Mouse (Mus musculus): ENCODE measurements around the gene Ak8. TPM values are rescaled to one million over a fixed set of nuclear protein-coding genes. Genes with fewer than 3 reads are reported as not detected.
A peak's percentile ranks its signal among the peaks of the same experiment; 100 is the strongest.

Gene Ak8
- total RNA-seq (2021) = not detected

- intact Hi-C loops (cut with DNase I) = no loop called here
- DNase-seq (ENCODE audit: low spot score) = peak; percentile 56
Measured at GRCm38 (mm10) chr2:28699361-28700335, at the start of gene Ak8, which contains the start of gene Spaca9. TSS of gene Ak8 (plus strand) at chr2:28700164. TSS of gene Spaca9 (minus strand) at chr2:28699727.

GRCm38 (mm10) chr2:28650526-28650925 is 49.4 kb upstream of the Ak8 start:
- intact Hi-C loops (cut with DNase I) = no loop called here

GRCm38 (mm10) chr2:28653351-28653750 is 46.6 kb upstream of the Ak8 start:
- intact Hi-C loops (cut with DNase I) = no loop called here
- no peak for DNase-seq (ENCODE audit: low spot score)

More at GRCm38 (mm10) chr2:28650526-28650925, 49.4 kb upstream of the Ak8 start:
- no peak for DNase-seq (ENCODE audit: low spot score)

GRCm38 (mm10) chr2:28654295-28654694 is 45.7 kb upstream of the Ak8 start:
- intact Hi-C loops (cut with DNase I) = no loop called here
- no peak for DNase-seq (ENCODE audit: low spot score)

GRCm38 (mm10) chr2:28656216-28656615 is 43.7 kb upstream of the Ak8 start:
- intact Hi-C loops (cut with DNase I) = no loop called here
- no peak for DNase-seq (ENCODE audit: low spot score)

GRCm38 (mm10) chr2:28662891-28663290 is 37.1 kb upstream of the Ak8 start:
- intact Hi-C loops (cut with DNase I) = no loop called here
- DNase-seq (ENCODE audit: low spot score) = no peak

GRCm38 (mm10) chr2:28665818-28666217 is 34.1 kb upstream of the Ak8 start:
- intact Hi-C loops (cut with DNase I) = no loop called here
- DNase-seq (ENCODE audit: low spot score) = no peak

DNA sequence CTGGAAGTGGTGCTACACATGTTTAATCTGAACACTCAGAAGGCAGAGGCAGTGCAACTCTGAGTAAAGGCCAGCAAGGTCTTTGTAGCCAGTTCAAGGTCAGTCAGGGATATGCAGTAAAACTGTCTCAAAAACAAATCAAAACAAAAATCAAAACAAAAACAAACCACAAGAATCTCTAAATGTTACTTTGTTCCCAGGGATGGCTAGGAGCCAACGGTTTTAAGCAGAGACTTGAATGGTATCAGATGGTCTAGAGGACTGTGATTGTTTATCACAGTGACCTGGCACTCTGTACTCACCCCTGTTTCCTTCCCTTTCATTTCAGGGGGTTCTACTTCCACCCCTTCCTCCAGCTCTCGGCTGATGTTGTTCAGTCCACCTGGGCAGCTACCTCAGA is 28.5 kb upstream of the Ak8 start:
- DNase-seq (ENCODE audit: low spot score) = no peak
- intact Hi-C loops (cut with DNase I) = no loop called here

DNA sequence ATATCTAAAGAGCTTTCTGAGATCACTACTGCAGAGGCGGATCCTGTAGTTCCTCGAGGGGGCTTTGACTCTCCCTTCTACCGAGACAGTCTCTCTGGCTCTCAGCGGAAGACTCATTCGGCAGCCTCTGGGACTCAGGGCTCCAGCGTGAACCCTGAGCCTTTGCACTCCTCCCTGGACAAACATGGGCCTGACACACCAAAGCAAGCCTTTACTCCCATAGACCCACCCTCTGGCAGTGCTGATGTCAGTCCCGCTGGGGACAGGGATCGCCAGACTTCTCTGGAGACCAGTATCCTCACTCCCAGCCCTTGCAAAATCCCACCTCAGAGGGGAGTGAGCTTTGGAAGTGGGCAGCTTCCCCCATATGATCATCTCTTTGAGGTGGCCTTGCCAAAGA is 24.0 kb upstream of the Ak8 start:
- no peak for DNase-seq (ENCODE audit: low spot score)

DNA sequence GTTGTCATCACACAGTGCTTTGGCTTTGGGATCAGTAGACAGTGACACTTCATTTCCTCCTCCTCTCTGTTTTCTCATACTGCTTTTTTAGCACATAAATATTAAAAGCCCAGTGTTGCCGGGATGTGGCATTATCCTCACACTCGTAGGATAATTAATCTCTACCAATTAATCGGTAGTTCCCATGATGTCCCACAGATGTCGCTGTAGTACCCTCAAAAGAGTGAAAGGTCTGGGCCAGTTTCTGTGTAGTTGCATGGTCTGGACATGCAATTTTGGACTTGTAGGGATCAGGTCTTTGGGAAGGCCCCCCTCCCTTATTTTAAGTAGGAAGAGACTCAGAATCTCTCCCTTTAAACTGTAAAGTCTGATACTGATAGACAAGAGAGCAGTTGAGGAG is 19.3 kb upstream of the Ak8 start:
- intact Hi-C loops (cut with DNase I) = no loop called here

More for the DNA sequence above, 24.0 kb upstream of the Ak8 start:
- intact Hi-C loops (cut with DNase I) = no loop called here

GRCm38 (mm10) chr2:28681718-28682117 is 18.2 kb upstream of the Ak8 start:
- intact Hi-C loops (cut with DNase I) = no loop called here
- DNase-seq (ENCODE audit: low spot score) = no peak

More for the DNA sequence above, 19.3 kb upstream of the Ak8 start:
- DNase-seq (ENCODE audit: low spot score) = no peak

DNA sequence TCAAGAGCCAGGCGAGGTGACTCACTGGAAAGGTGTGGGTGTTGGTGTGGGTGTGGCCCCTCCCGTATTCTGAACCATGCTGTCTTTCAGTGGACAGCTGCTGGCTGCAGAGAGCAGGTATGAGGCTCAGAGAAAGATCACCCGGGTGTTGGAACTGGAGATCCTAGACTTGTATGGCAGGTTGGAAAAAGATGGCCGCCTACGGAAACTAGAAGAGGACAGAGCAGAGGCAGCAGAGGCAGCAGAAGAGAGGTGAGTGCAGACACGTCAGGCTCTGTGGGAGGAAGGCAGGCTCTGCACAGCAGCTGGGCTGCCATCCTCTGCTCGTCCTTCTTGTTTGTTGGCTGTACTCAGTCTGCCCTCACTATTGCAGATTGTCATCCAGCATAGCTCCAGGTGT is 14.1 kb upstream of the Ak8 start:
- intact Hi-C loops (cut with DNase I) = no loop called here
- DNase-seq (ENCODE audit: low spot score) = no peak

- intact Hi-C loops (cut with DNase I) = no loop called here
- DNase-seq (ENCODE audit: low spot score) = no peak
Measured at GRCm38 (mm10) chr2:28688431-28688830, 11.5 kb upstream of the Ak8 start.

GRCm38 (mm10) chr2:28692692-28693091 is 7.3 kb upstream of the Ak8 start:
- intact Hi-C loops (cut with DNase I) = no loop called here
- no peak for DNase-seq (ENCODE audit: low spot score)

- intact Hi-C loops (cut with DNase I) = no loop called here
- no peak for DNase-seq (ENCODE audit: low spot score)
Measured at GRCm38 (mm10) chr2:28698566-28698965, 1.4 kb upstream of the Ak8 start.

GRCm38 (mm10) chr2:28701646-28702262 is 1.8 kb downstream of the Ak8 start:
- no peak for DNase-seq (ENCODE audit: low spot score)
- intact Hi-C loops (cut with DNase I) = no loop called here

GRCm38 (mm10) chr2:28706106-28706636 is 6.2 kb downstream of the Ak8 start:
- intact Hi-C loops (cut with DNase I) = no loop called here
- no peak for DNase-seq (ENCODE audit: low spot score)

DNA sequence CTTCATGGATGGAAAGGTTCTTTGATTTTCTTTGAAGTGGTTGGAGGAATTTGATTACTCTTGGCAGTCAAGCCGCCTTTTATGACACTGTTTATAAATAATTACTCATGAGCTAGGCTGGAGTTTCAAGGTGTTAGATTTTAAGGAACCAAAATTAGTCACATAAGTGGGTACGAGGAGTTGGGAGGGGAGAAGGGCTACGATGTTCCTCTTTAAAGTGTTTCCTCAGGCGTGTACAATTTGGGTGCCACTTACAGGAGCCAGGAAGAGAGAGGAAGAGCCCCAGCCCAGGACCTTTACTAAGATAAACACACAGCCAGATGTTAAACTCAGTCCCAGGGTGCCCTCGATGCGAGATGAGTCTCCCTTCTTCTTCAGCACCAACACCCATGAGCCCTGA is 6.8 kb downstream of the Ak8 start:
- no peak for DNase-seq (ENCODE audit: low spot score)
- intact Hi-C loops (cut with DNase I) = no loop called here

GRCm38 (mm10) chr2:28713036-28713435 is 13.1 kb downstream of the Ak8 start:
- DNase-seq (ENCODE audit: low spot score) = no peak
- intact Hi-C loops (cut with DNase I) = no loop called here

DNA sequence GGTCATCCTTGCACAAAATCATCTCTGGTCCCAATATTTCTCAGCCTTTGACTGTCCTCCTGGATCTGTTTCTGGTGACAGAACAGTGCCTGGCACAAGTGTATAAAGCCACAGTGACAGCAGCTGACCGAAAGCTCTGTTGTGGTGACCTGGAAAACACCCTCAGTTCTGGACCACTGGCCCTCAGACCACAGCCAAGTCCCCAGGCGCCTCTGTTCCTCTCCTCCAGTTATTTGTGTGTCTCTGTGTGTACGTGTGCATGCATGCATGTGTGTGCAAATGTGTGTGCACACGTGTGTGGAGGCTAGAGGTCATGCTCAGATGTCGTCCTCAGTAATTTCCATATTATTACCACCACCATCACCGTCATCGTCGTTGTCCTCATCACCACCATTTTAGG is 22.5 kb downstream of the Ak8 start:
- intact Hi-C loops (cut with DNase I) = no loop called here

DNA sequence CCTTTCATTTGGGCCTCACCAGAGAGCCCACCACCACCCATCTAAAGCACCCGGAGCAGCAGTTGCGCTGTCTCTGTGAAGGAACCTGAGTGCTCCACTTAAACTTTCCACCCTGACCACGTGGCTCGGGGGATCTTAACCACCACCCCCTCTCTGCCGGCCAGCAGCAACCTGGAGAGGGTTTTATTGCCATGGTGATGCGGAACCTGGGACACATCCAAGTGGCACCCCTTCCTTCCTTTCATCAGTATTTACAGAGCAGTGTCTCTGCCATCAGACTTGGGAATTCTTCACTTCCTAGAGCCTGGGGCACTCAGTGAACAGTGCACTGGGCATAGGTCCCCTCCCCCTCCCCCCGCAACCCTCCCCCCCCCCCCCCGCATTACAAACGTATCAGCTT is 23.9 kb downstream of the Ak8 start:
- intact Hi-C loops (cut with DNase I) = no loop called here
- no peak for DNase-seq (ENCODE audit: low spot score)

More for the DNA sequence above, 22.5 kb downstream of the Ak8 start:
- no peak for DNase-seq (ENCODE audit: low spot score)

Data from heart, postnatal 25 days (tissue).